Mouse (Mus musculus) ovary, postnatal 36 days (tissue): ENCODE measurements around the gene Gstp1.
"Not testable (repeated sequence)": the region's sequence is repeated elsewhere in the genome, so short reads cannot be mapped to it uniquely, and the experiment has no call there.

Experiments used
- DNase-seq: peaks from one replicate; pipeline ENCODE4 v3.0.0; 2022; ENCODE audit warnings: low spot score, mixed read lengths

Gstp1 gene

DNA sequence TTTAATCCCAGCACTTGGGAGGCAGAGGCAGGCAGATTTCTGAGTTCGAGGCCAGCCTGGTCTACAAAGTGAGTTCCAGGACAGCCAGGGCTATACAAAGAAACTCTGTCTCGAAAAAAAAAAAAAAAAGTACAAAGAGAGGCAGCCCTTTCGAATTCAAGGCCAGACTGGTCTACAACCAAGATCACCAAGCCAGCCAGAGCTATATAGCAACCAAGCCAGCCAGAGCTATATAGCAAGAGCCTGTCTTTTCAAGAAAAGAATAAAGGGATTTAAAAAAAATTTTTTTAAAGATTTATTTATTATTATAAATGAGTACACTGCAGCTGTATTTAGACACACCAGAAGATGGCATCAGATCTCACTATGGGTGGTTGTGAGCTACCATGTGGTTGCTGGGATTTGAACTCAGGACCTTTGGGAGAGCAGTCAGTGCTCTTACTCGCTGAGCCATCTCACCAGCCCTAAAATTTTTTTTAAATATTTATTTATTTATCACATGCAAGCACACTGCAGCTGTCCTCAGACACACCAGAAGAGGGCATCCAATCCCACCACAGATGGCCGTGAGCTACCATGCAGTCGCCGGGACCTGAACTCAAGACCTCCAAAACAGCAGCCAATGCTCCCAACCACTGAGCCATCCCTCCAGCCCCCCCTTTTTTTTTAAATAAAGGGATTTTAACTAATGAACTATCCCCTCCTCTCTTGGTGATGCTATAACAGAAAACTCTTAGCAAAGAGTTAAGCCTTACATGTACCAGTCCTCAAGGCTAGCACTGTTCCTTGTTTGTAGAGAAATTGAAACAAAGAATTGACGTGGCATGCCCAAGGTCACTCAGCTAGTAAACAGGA is 22.5 kb upstream of the Gstp1 start:
- not testable (repeated sequence) for DNase-seq

DNA sequence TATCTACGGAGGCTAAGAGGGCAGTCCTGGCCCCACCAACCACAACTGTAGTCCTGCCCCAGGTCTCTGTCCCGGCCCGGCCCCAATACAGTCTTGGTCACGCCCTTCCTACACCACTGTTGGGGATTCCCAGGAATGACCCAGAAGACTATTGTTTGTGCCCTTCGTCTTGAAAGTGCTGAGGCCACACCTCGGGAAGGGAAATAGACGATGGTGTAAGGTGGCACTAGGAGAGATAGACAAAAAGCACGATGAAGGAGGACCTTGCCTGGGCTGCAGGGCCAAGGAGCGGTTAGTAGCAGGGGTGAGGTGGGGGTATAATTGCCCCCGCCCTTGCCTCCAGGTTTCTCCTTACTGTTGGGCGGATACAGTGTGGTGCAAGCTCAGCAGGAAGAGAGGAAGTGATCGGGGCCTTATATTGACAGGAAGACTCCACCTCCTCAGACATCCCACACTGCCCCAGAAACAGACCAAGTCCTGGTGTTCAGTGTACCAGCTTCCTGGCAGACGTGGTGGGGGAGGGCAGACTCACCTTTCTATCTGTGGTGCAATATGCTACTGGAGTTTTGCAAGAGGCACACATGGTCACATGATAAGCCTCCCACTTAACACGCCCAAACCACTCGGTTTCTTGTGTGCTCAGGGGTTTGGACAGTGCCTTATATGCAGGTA is 21.4 kb upstream of the Gstp1 start, which contains the start of gene Gstp3:
Gstp3 (minus strand) TSS at position 501 of the 672 bp plus-strand sequence.
- DNase-seq, result no peak

GRCm38 (mm10) chr19:4058581-4058980 is 20.8 kb upstream of the Gstp1 start:
- DNase-seq, result no peak

DNA sequence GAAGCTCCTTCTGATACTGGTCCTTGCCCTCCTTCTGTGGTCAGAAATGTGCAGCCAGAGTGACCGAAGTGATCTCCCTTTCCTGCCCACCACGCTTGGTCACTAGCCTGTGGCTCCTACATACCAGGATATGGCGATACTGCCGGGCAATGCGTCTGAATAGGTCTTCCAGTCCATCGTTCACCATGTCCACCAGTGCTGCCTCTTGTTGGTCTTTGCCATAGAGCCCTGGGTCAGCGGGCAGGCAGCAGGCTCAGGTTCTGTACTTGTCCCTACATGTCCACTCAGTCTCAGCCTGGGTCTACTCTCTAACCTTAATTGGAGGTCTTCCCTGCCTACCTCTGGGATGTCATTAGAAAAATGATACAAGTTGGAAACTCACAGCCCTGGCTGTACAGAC is 20.2 kb upstream of the Gstp1 start:
- DNase-seq, result no peak

DNA sequence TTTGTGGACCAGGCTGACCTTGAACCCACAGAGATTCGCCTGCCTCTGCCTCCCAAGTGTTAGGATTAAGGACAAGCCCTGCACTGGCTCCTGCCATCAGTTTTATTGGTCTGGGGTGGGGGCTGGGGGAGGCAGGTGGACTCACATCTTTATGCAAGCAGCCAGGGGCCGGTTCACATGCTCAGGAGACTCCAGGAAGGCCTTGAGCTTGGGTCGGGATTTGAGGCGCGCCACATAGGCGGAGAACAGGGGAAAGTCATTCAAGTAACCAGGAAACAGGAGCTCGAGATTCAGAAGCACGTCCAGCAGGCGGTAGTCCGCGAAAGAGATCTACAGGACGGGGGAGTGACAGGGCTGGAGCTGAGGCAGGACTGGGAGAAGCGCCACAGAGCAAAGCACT is 19.6 kb upstream of the Gstp1 start:
- DNase-seq, result no peak

DNA sequence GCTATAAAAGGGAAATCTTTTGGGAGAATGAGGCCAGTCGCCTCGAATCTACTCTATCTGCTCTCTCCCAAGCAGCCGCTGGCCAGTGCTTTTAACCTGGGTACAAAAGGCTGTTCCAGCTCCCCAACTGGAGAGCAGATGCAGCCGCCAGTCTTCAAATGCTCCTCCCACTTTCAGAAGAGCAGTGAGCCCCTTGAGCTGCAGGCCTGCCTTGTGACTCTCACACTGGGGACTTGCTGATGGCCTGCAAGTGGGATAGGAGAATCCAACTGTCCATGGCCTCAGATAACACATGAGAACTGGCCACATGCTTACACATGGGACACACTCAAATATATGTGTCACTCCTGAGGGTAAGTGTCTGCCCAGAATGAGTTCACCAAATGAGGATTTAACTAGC is 18.9 kb upstream of the Gstp1 start:
- no peak for DNase-seq

DNA sequence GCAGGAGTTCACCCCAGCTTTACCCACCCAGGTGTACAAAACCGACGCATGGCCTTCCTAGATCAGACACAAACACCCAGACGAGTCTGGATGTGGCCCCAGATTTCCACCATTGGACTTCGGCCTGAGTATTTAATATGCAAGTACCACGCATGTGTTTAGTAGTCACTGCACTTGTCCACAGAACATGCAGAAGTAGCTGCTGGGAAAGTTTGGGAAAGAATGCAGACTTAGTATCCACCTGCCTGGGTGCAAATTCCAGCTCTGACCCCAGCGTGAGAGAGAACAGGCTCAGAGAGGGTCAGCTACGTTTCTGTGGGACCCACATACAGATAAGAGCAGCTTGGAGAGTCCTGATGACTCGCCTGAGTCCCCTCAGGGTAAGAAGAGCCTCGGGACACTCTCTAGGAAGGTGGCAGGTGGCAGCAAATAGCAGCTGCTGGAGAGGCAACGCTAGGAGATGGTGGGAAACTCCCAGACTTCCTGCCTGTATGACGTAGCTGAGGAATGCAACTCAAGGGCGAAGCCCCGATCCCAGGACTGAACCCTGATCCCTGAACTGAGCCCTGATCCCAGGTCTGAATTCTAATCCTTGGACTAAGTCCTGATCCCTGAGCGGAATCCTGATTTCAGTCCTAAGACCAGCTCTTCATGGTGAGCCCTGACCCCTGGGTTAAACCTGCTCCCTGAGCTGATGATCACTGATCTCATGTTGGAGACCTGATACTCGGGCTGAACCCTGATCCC is 18.3 kb upstream of the Gstp1 start:
- DNase-seq, result no peak

DNA sequence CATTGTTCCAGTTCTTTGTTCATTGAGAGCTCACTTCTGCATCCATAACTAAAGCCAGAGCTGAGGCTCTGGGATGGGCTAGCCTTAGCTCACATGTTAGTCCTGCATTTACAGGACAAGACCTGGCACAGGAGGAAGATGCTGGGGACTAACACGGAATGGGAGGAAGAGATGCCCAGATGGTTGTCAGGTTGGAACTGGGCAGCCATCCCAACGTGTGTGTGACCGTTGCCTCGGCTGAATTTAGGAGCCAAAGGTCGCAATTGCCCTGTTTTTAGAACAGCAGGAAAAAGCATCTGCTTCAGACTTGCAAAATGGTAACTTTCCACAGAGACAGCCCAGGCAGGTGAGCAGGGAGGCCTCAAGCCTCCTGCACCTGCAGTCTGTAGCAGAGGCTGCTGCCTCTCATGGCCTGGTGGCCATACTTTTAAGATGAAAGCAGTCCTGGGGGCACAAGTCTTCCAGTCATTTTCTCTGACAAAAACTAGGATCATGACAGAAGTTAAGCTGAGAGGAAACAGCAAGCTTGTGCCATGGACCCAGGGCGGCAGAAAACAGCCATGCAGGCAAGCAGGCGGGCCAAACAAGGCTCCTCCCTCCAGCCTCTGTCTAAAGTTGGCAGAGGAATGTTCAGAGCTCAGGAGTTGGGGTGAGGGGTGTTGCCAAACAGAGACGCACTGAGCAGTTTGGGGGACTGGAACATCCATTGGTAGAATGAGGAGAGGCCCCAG is 17.6 kb upstream of the Gstp1 start:
- no peak for DNase-seq

- DNase-seq, result no peak
Measured at GRCm38 (mm10) chr19:4054613-4055012, 16.8 kb upstream of the Gstp1 start.

GRCm38 (mm10) chr19:4052516-4053030 is 14.8 kb upstream of the Gstp1 start:
- no peak for DNase-seq

DNA sequence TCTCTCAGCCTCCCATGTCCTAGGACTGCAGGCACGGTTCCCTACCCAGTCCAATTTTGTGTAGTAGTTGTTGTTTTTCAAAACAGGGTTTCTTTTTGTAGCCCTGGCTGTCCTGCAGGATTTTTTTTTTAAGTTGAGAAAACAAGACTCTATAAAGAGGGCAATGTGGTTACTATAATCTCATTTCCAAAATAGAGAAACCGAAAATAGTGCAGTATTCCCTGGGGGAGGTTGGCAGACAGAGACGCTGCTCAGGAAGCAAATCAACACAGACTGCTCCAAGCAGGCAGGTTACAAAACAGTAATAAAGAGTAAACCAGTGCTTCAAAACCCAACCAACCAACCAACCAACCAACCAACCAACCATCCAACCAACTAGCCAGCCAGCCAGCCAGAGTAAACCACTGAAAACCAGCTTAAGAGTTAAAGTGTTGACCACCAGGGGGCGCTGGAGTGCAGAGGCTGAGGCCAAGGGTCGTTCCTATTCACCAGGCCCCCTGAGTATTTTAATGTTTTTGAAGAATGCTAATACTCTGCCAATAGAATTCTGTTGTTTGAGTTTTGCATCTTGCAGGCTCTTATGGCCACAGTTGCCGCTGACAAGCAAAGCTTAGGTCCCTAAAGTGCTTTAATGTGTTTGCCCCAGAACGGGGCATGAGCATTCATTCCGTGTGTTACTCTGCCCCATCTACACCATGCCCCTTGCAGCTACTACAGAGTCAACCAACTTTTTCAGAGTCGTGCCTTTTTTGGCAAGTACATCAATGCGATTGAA is 14.1 kb upstream of the Gstp1 start:
- peak; percentile 63 for DNase-seq

- DNase-seq, result no peak
Measured at GRCm38 (mm10) chr19:4051016-4051415, 13.2 kb upstream of the Gstp1 start.

- DNase-seq, result not testable (repeated sequence)
Measured at GRCm38 (mm10) chr19:4049069-4049468, 11.3 kb upstream of the Gstp1 start.

DNA sequence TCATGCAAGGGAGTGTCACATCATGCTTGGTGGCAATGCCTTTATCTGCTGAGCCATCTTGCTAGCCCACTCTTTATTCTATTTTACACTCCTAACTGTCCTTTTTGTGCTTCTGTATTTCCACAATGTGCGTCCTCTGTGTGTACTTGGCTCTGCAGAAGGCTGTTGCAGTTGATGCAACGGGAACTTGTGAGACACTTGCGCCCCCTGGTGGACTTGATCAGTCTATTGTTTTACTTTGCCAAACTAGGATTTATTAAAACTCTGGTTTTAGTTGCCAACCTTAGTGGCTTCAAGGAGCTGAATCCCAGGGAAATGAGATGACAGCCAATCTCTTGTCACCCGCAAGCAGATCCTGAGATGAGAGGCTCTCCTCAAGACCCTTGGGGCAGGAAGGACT is 10.1 kb upstream of the Gstp1 start:
- peak; percentile 70 for DNase-seq

- DNase-seq, result no peak
Measured at GRCm38 (mm10) chr19:4046866-4047254, 9.1 kb upstream of the Gstp1 start.

DNA sequence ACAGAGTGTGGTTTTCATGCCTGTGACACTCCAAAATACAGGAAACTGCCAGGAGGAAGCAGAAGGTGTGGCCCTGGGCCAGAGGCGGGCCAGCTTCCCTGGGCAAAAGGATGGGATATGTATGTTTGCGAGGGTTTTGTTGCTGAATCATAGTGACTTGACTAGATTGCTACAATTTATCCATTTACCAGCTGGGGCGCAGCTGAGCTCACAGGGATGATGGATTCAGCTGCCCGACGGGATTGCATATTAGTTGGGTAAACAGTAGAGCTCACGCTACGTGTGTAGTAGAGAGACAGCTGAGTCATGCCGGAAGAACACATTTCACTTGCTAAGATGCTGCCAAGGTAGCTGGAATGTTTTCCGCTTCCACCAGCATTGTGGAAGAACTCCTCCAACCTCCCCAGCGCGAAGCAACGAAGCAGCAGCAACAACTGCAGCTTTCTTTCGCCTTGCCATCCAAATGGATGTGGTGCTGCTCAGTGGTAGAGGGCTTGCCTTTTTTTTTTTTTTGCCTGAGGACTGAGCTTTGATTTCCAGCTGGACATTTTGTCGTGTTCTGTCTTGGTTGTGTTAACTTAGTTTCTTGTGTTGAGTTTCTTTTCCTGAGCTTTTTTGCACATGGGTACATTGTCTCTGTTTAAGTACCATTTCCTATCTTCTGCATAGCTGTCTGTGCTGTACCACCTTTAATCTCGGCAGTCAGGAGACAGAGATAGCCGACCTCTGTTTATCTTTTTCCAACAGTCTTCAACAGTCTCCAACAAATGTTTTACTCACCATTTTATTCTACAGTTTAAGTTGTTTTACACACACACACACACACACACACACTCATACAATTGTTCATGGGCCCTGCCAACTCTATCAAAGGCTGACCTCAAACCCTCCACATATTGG is 8.4 kb upstream of the Gstp1 start, which contains the start of gene Gstp2:
Gstp2 (minus strand) TSS at position 58 of the 900 bp plus-strand sequence.
- DNase-seq, result peak; percentile 64

DNA sequence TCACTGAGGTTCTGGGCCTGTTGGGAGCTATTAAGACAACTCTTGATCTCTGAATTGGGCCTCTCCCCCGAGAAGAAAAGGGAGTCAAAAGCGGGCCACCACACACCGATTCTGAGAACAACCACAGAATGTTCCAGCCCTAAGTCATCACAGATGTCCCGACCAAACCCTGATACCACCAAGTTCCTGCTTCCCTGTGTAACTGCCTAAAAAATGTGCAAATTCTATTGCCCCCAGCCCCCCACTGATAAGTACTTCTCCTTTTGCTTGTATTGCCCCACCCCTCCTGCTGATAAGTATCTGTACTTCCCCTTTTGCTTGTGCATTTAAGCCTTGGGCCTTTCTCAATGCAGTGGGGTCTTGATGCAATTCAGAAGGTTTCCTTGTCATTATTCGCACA is 6.3 kb upstream of the Gstp1 start:
- DNase-seq, result not testable (repeated sequence)

GRCm38 (mm10) chr19:4042124-4042523 is 4.3 kb upstream of the Gstp1 start:
- no peak for DNase-seq

GRCm38 (mm10) chr19:4041500-4041899 is 3.7 kb upstream of the Gstp1 start:
- not testable (repeated sequence) for DNase-seq

DNA sequence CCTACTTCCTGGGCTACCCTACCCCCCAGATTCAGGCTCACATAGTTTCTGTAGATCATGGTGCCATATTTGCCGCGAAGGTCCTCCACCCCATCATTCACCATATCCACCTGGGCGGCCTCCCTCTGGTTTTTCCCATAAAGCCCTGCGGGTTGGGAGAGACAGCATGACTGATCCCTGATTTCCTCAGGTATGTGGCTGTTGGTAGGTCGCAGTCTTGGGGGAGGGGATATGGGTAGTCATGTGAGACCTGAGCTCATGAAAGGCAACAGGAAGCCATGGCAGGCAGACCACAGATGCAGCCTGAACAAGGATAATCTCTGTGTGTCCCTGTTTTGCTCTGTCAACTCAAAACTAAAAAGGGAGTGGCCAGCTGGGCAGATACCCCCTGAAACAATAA is 3.2 kb upstream of the Gstp1 start:
- not testable (repeated sequence) for DNase-seq
